ENCODE assay signal across 20 mouse cellular contexts in the genomic region with DNA sequence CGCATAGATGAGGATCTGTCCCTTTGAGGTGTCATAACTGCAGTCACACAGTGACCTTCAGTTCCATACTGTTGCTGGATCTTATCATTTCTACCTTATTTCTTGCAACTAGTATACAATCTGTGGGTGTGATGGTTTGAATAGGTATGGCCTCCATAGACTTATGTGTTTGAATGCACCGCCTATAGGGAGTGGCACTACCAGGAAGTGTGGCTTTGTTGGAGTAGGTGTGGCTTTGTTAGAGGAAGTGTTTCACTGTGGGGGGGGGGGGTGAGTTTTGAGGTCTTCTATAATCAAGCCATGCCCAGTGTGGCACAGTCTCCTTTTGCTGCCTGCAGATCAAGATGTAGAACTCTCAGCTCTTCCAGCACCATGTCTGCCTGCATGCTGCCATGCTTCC.
"Had no signal": no experiment of that assay in that cellular context is flagged by ENCODE, and none has a peak within 500 bp of the region (broad histone marks: within the 10 kb centered on the region; RNA-seq: fewer than 3 reads in every experiment).

No protein-coding gene starts in this region.

- ATAC-seq: liver, embryonic 12.5 days; midbrain, embryonic 13.5 days had no signal

- H3K4me1 ChIP-seq: midbrain, embryonic 10.5 days had no signal

- H3K27me3 ChIP-seq: limb, embryonic 13.5 days; liver, embryonic 12.5 days; liver, embryonic 15.5 days; lung, embryonic 15.5 days; megakaryocyte, embryonic 14.5 days; midbrain, embryonic 13.5 days; neural tube, embryonic 13.5 days had no signal

- H3K9me3 ChIP-seq: limb, embryonic 10.5 days; limb, embryonic 13.5 days; liver, embryonic 15.5 days; lung, embryonic 15.5 days; midbrain, embryonic 10.5 days; midbrain, embryonic 13.5 days; neural tube, embryonic 13.5 days had no signal

- H3K27ac ChIP-seq: kidney, postnatal 0 days; layer of hippocampus, adult 2 months; limb, embryonic 10.5 days; limb, embryonic 13.5 days; liver, embryonic 12.5 days; liver, embryonic 15.5 days; lung, embryonic 15.5 days; midbrain, embryonic 10.5 days; midbrain, embryonic 13.5 days; neural tube, embryonic 13.5 days had no signal

- H3K4me2 ChIP-seq: limb, embryonic 13.5 days; liver, embryonic 12.5 days; liver, embryonic 15.5 days; lung, embryonic 15.5 days; midbrain, embryonic 13.5 days; neural tube, embryonic 13.5 days had no signal

- DNase-seq: kidney, adult 18-20 months; kidney, adult 9 months; kidney, postnatal 25 days; layer of hippocampus, adult 9-11 months; liver; lung, adult 18-20 months; lung, postnatal 10 days; lung, postnatal 36 days; thymus, postnatal 25 days had no signal

- H3K9ac ChIP-seq: limb, embryonic 13.5 days; liver, embryonic 12.5 days; liver, embryonic 15.5 days; lung, embryonic 15.5 days; midbrain, embryonic 13.5 days; neural tube, embryonic 13.5 days had no signal

- H3K4me3 ChIP-seq: layer of hippocampus, adult 2 months; limb, embryonic 10.5 days; limb, embryonic 13.5 days; liver, embryonic 12.5 days; liver, embryonic 15.5 days; lung, embryonic 15.5 days; megakaryocyte, embryonic 14.5 days; midbrain, embryonic 10.5 days; midbrain, embryonic 13.5 days; neural tube, embryonic 13.5 days had no signal
